Mouse (Mus musculus): ENCODE measurements around the gene Myof.

Gene Myof

GRCm38 (mm10) chr19:38000990-38001389 is 42.4 kb downstream of the Myof start:
- no peak for DNase-seq

DNA sequence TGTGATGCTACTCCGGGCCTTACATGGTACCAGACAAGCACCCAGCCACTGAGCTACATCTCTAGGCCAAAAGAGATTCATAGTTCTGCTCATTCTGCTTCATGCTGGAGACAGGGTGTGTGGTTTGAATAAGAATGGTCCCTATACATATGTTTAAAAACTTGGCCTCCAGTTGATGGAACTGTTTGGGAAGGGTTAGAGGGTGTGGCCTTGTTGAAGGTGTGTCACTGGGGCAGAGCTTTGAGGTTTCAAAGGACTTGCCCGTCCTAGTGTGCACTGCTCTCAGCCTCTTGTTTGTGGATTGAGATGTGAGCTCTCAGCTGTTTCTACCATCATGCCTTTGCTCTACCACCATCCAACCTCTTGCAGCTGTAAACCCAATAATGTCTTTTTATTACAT is 43.4 kb downstream of the Myof start:
- DNase-seq = no peak

DNA sequence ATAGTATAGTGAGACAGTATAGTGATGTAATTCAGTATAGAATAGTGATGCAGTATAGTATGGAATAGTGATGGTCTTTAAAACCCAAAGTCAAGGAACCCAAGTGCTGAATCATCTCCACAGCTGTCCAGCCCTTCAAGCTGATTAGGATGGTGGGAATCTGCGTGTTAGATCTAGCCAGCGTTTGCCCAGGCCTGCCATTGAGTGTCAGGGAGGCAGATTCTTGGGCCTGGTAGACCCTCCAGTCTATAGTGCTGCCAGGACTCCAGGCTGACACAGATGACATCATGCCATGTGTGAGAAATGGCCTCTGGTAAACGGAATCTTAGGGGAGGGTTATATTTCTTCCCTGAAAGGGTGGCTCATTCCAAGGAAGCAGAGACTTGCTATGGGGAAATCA is 49.1 kb downstream of the Myof start:
- DNase-seq = no peak

- DNase-seq = no peak
These were observed 51.2 kb downstream of the Myof start for GRCm38 (mm10) chr19:37992184-37992554.

DNA sequence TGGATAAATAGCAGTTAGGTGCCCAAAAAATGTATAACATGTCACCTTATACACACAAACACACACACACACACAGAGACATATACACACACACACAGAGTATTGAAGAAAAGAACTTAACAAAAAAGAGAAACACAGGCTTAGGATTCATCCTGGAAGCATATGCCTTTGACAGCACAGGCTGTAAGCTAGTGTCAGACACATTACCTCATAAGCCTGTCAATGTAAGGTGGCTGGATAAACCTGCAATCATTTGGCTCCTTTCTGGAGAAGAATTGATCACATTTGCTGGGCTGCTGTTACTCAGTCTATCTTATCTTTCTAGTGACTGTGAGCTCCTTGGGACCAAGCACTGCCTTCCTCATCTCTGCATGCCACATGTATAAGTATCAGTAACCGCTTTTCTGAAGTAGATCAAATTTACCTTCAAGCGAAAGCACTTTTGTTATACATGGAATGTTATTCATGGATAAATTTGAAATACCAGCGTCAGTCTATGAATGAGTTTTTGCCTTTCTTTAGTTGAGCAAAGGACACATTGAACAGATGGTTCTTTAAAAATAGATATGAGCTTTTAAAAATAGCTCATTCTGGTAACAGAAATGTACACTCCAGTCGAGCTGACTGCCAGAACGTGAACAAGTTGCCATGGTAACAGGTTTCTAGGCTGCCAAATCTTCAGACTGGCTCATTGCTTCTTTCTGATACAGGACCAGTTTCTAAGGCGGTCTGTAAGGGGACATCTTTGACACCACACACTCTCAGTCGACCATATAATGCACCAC is 51.8 kb downstream of the Myof start:
- peak; percentile 85 for DNase-seq

DNA sequence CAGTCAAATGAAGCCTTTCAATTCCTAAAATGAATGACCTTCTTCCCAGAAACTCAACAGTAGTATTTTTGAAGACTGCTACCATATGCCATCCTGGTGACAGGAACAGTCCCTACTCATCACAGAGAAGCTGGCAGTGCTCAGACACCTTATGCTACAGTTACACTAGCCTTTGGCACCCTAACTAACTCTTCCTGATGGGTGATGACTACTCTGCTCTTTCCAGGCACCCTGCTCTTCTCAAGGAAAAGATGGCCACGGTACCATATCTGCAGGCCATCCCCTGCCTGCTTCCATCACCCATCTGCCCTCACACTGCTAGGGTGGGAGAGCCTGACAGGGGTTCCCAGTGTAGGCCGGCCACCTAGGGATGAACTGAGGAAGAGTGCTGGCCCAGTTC is 53.4 kb downstream of the Myof start:
- peak; percentile 42 for DNase-seq

GRCm38 (mm10) chr19:37988156-37988555 is 55.2 kb downstream of the Myof start:
- DNase-seq = peak; percentile 23

DNA sequence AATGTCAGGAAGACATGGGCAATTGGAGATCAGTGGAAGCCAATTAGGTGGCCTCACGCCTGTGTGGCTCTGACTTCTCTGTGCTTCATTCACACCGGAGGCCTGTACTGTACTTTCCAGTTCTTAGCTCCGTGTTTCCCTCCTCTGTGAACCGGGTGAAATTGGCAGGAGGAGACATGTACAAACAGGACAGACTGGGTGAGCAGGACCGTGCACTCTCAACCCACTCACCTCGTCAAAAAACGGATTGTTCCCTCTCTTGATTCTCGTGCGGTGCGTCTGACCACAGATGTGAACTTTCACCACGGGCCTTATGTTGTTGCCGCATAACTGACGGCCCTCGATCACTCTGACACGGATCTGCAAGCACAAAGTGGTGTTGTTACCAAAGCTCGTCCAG is 57.6 kb downstream of the Myof start:
- no peak for DNase-seq

DNA sequence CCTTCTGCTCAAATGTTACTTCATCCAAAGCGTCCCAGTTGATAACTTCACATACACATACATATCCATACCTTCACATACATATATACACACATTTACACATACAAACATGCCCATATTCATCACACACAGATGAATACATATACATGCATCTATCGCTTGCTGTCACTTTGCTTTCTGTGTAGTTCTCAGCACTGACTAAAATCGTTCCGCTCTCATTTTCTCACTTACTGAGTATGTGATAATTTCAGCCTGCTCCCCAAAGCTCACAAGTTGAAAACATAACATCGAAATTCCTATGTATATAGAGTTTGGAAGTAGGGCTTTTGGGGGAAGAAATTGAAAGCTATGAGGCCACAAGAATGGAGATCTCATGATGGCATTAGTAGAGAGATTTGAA is 67.4 kb downstream of the Myof start:
- no peak for DNase-seq

DNA sequence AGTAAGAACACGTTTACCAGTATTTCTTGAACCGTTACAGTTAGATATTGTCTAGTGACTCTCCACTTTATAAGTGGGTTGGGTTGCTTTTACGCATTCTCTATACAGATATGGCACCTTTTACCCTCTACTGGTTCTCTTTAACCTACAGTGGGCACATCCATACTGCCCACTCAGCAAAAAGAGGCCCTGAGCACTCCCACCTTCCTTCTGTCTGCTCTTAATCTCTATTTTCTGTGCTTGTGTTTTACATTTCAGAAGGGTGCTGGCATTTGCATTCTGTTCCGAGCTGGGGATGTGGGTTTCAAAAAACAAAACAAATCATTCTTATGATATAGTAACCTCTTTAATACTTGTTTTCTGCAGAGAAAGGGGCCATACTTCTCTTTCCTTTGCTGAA is 72.8 kb downstream of the Myof start:
- no peak for DNase-seq

GRCm38 (mm10) chr19:37970004-37970403 is 73.4 kb downstream of the Myof start:
- DNase-seq = no peak

- DNase-seq = no peak
These were observed 77.5 kb downstream of the Myof start for GRCm38 (mm10) chr19:37965828-37966227.

DNA sequence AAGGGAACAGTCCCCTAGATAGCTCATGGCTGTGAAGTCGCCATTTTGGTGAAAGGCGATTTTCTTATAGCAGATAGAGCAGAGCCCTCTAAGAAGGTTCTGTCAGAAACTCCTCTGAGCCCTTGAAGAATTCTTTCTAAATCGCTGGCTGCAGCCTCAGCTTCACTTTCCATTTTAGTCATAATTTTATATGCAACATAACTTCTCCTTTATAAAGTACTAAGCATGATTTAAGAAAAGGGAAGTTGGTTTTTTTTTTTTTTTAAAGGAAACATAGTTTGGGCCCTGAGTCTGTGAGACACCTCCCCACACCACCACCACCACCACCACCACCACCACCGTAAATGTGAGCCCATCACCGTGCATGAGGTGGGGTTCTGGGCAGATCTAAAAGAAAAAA is 80.0 kb downstream of the Myof start:
- no peak for DNase-seq

DNA sequence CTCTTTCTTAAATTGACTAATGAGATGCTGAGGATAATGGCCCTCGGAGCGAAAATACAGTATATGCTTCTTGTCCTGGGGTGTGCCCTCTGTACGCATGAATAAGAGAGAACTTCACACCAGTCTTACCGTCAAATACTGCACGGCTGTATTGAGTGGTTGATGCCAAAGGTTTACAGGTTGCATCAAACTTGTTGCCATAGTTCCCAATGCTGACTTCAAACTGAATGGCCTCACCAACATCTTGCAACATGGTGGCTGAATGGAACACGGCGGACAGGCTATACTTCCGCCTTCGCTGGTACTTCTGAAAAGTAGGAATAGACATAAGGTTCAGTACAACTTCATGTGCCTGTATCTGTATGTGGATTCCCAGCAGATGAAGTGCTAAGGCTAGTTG is 82.6 kb downstream of the Myof start:
- no peak for DNase-seq

- DNase-seq = no peak
These were observed 83.7 kb downstream of the Myof start for GRCm38 (mm10) chr19:37959543-37960215.

DNA sequence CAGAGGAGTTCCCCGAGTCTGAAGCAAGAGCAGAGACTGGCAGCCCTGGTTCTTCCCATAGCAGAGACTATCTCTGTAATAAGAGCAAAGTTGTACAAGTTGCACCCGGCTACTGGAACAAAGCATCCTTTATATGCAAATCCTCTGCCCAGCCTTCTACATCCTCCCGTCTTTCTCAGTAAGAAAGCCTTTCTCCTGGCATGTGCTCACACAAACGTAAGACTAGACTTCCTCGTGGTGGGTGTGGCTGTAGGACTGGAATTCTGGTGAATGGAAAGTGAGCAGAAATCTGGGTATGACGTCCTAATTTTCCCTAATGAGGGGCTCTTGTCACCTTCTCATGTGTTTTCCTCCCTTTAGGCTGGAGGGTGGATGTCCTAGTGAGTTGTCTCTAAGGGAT is 84.3 kb downstream of the Myof start:
- DNase-seq = no peak

GRCm38 (mm10) chr19:37957256-37957655 is 86.1 kb downstream of the Myof start:
- DNase-seq = no peak

- DNase-seq = no peak
These were observed 87.4 kb downstream of the Myof start for GRCm38 (mm10) chr19:37956006-37956405.

DNA sequence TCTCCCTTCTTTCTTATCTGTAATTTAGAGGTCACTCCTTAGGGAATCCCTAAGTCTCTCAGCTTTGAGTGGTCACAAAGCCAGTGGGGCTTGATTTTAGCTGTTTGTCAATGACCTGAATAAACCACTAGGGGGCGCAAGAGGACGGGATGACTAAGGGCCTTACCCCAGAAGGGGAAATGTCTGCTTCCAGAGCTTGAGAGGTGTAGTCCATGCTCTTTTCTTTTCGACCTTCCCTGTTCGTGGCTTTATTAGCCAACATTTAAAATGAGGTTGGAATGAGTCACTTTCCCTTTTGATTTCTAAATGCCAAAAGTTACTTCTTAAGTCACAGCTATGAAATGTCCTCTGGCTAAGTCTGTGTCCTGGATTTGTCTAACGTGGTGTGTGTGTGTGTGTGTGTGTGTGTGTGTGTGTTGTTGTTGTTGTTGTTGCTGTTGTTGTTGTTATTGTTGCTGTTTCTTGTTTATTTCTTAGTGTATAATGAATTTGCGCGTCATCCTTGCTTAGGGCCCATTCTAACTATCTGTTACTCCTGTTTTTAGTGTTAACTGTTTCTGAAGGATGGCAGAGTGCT is 87.9 kb downstream of the Myof start:
- peak; percentile 51 for DNase-seq

DNA sequence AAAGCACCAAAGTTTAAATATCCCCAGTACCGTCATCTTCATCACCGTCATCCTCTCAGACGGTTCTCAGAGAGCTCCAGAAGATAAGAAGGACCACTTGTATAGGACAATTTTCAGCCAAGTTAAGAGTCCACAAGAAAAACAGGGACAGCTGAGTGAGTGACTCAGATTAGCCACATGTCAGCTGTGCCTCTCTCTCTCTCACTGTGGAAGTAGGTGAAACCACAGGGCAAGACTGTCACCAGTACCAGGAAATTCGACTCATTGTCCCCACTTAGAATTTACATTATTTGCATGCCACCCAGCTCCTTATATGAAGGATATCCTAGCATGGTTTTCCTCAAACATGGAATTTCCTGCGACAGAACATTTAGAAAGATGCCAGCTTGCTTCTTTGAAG is 88.6 kb downstream of the Myof start:
- no peak for DNase-seq

- DNase-seq = no peak
These were observed 89.1 kb downstream of the Myof start for GRCm38 (mm10) chr19:37954236-37954635.

DNA sequence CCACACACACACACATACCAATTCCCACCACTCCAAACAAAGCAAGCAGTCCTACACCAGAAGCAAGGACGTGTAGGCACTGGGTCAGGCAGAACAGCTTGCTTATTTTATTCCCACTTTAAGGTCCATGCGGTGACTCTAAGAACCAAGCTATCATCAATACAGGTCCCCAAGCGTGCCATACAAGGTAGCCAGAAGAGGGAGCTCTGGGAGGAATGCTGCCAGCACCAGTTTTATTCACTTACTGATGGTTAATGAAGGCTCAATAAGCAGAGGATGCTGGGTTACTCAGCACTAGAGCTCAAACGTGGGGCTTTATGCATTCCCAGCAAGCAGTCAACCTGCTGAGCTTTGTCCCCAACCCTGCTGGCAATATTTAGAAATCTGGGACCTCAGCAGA is 96.7 kb downstream of the Myof start:
- no peak for DNase-seq

GRCm38 (mm10) chr19:37946053-37946452 is 97.3 kb downstream of the Myof start:
- DNase-seq = no peak

- DNase-seq = no peak
These were observed 104.2 kb downstream of the Myof start for GRCm38 (mm10) chr19:37939203-37939602.
